Mouse (Mus musculus) thymus, adult 2 months (tissue): Measurements from ENCODE around the gene Gm20388. TPM values are rescaled to one million over a fixed set of nuclear protein-coding genes. Genes with fewer than 3 reads are reported as not detected.

ENCODE experiments used
- DNase-seq: peaks from one replicate; pipeline ENCODE4 v3.0.0; 2021
- H3K27ac ChIP-seq: fragments of 200-500 bp; 2 replicates; pipeline ENCODE4 v1.5.1; 2012; ENCODE audit warnings: low read length, control low read depth; ENCODE audit not compliant: control insufficient read depth, insufficient read depth
- H3K27me3 ChIP-seq: fragments of 200-500 bp; 2 replicates; pipeline ENCODE4 v1.6.1; 2012; ENCODE audit warnings: mild to moderate bottlenecking, low read length, moderate library complexity, mixed read lengths; ENCODE audit not compliant: control insufficient read depth, insufficient read depth
- H3K36me3 ChIP-seq: fragments of 200-500 bp; 2 replicates; pipeline ENCODE4 v1.6.1; 2012; ENCODE audit warnings: mild to moderate bottlenecking, low read length, moderate library complexity; ENCODE audit not compliant: control insufficient read depth, insufficient read depth
- H3K4me1 ChIP-seq: fragments of 200-500 bp; replicated peaks from 2 replicates; pipeline ENCODE4 v1.6.1; 2012; ENCODE audit warnings: low read length; ENCODE audit not compliant: control insufficient read depth, insufficient read depth
- H3K4me3 ChIP-seq: fragments of 200-500 bp; 2 replicates; pipeline ENCODE4 v1.5.1; 2012; ENCODE audit warnings: mild to moderate bottlenecking, low read length, control low read depth, moderate library complexity; ENCODE audit not compliant: control insufficient read depth, insufficient read depth
- CTCF ChIP-seq: fragments of 200-500 bp; IDR thresholded peaks from 2 replicates; pipeline ENCODE4 v1.5.1; 2012; ENCODE audit warnings: mild to moderate bottlenecking, control low read depth, low read length, moderate library complexity, borderline replicate concordance; ENCODE audit not compliant: control insufficient read depth, poor library complexity, insufficient read depth; ENCODE audit errors: extremely low read depth
- POLR2A ChIP-seq: fragments of 200-500 bp; IDR thresholded peaks from 2 replicates; pipeline ENCODE4 v1.6.1; 2012; ENCODE audit warnings: mild to moderate bottlenecking, low read length, control low read depth, moderate library complexity; ENCODE audit not compliant: control insufficient read depth, poor library complexity, insufficient read depth; ENCODE audit errors: extremely low read depth
- WGBS: fragments of 180-500 bp; shearing (Covaris S2); methylation state at CpG from one replicate; pipeline ENCODE4 v1.1.7; 2018; 5-methylcytosine and 5-hydroxymethylcytosine counted together
- polyA plus RNA-seq: library from polyadenylated mRNA; depleted of rRNA; stranded (reverse); fragments of >200 nt; gene quantifications from 2 replicates; pipeline ENCODE4 v1.2.3, GENCODE M21; 2012

Gm20388 gene
- polyA plus RNA-seq, 1 experiment, result 103 TPM

DNA sequence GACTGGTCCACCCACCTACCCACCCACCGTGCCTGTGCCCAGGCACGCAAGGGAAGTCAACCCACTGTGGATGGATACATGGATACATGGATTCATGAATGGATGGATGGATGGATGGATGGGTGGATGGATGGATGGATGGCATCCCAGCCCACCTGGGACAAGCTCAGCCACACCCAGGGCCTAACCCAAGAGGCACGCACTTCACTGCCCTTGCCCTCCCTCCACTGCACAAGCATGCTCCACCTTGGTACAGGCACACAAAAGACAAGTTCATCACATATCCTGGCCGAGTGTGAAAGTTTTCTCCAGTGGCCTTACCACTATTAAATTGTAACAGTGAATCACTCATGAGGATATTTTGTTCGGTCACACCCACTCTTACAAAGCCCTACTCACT, 3713.6 kb downstream of the Gm20388 start:
- no peak for TF ChIP-seq CTCF
- no peak for TF ChIP-seq POLR2A
- 74% methylated on average over 5 of the region's 5 CpGs for WGBS

DNA sequence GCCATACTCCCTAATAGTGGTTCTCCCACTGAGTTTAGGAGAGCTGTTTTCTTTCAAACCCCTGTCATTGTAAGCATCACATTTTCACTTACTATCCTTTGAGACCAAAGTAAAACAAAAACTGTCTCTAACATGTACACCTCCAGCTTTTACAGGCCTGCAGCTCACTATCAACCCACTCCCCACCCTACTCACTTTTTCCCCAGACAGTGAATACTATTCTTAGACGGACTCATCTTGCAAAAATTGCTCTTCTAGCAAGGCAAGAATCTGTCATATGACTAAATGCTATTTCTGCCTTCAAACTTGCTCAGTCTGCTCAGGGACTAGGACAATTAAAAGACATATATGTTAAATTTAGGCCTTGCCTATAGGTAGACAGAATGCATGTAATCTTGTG, 3714.1 kb downstream of the Gm20388 start:
- H3K27me3 ChIP-seq, result peaks cover 10% of the 10 kb centered on the region; the same call in 1 of the 2 replicates
- TF ChIP-seq CTCF (no peak), POLR2A (no peak)
- no peak overlapping the region for H3K27ac ChIP-seq
- H3K4me3 ChIP-seq, result no peak overlapping the region
- 79% methylated on average over 1 of the region's 1 CpGs for WGBS
- 0 out of 2 replicates have a peak, but pooled peaks cover 4% of the 10 kb centered on the region for H3K4me1 ChIP-seq
- no peaks in the 10 kb centered on the region for H3K36me3 ChIP-seq
- no peak for DNase-seq

More for the DNA sequence above, 3713.6 kb downstream of the Gm20388 start:
- Histone ChIP-seq H3K4me3 (no peak overlapping the region), H3K4me1 (0 out of 2 replicates have a peak, but pooled peaks cover 3% of the 10 kb centered on the region), H3K36me3 (no peaks in the 10 kb centered on the region), H3K27me3 (peaks cover 7% of the 10 kb centered on the region; the same call in 1 of the 2 replicates), H3K27ac (no peak overlapping the region)
- DNase-seq, result no peak

DNA sequence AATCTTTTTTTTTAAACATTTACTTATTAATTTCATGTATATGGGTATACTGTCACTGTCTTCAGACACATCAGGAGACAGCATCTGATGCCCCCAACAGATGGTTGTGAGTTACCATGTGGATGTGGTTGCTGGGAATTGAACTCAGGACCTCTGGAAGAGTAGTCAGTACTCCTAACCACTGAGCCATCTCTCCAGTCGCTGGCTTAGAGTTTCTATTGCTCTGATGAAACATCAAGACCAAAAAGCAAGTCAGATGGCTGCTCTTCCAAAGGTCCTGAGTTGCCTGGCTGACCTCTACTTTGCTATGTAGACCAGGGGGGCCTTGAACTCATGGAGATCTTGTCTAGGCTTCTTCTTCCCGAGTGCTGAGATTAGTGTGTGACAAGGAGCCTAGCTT, 3715.1 kb downstream of the Gm20388 start:
- H3K27me3 ChIP-seq, result peaks cover 12% of the 10 kb centered on the region; the same call in 1 of the 2 replicates
- DNase-seq, result no peak
- 26% methylated on average over 2 of the region's 2 CpGs for WGBS
- H3K36me3 ChIP-seq, result no peaks in the 10 kb centered on the region
- TF ChIP-seq CTCF (no peak), POLR2A (no peak)
- H3K27ac ChIP-seq, result no peak overlapping the region
- no peak overlapping the region for H3K4me3 ChIP-seq
- H3K4me1 ChIP-seq, result 0 out of 2 replicates have a peak, but pooled peaks cover 4% of the 10 kb centered on the region

DNA sequence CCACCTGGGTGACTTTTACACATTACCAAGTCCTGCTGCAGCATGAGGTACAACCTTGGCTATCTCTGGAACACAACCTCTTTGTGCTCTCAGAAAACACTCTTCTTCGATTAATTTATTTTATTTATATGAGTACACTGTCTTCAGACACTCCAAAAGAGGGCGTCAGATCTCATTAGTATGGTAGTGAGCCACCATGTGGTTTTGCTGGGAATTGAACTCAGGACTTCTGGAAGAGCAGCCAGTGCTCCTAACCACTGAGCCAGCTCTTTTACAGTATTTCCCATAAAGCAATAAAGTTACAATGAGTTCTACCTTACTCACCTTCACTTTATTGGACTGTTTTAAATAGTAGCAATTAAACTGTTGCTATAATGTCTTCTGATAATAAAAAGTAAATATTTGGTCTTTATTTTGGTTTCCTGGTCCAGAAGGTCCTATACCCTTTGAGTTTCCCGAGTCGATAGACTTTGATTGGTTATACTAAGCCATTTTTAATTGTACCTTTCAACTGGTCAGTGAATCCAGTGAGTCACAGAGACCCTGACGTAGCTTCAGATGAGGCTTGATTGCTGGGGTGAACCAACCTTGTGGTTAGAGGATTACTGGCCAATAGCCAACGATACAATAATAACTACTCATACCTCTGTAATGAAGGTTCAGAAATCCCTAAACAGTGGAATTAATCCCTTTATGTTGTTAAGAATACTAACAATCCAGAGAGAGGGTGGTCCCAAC, 3716.9 kb downstream of the Gm20388 start:
- Histone ChIP-seq H3K4me3 (no peak overlapping the region), H3K27me3 (peaks cover 15% of the 10 kb centered on the region; the same call in 1 of the 2 replicates), H3K27ac (no peak overlapping the region), H3K4me1 (0 out of 2 replicates have a peak, but pooled peaks cover 4% of the 10 kb centered on the region), H3K36me3 (no peaks in the 10 kb centered on the region)
- DNase-seq, result no peak
- 59% methylated on average over 6 of the region's 6 CpGs for WGBS
- no peak for TF ChIP-seq POLR2A
- no peak for TF ChIP-seq CTCF

DNA sequence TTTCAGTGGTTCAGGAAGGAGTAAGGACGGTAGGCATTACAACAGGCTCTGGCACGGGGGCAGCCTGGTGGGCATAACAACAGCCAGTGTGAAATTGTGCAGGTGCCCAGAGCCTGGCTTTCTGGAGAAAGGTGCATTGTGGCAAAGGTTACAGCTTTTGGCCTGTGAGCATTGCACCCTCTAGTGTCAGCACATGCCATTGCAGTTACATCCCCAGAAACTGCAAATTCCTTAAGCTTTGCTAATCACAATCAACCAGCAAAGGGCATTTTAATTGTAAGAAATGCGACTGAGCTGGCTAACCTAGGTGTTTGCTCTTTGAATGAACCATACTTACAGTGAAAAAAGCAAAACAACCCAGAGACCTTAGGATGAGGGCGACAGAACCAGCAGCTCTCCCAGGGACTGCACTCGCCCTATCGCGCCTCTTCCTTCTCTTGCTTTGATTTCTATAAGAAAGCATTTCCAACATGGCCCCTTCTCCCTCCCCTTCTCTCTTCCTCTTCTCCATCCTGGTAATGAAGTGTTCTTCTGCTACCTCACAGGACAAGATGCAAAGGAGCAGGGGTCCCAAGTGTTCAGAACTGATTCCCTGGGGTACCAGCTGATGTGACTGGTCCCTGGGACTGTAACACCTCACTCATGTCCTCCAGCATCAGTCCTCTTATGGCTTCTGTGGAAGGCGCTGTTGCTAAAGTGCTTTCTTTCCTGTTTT, 3717.8 kb downstream of the Gm20388 start:
- Histone ChIP-seq H3K4me1 (0 out of 2 replicates have a peak, but pooled peaks cover 4% of the 10 kb centered on the region), H3K27ac (no peak overlapping the region), H3K36me3 (no peaks in the 10 kb centered on the region), H3K4me3 (no peak overlapping the region), H3K27me3 (peaks cover 15% of the 10 kb centered on the region; the same call in 1 of the 2 replicates)
- 5% methylated on average over 8 of the region's 8 CpGs for WGBS
- no peak for TF ChIP-seq CTCF
- TF ChIP-seq POLR2A, result no peak
- peak; percentile 47 for DNase-seq

DNA sequence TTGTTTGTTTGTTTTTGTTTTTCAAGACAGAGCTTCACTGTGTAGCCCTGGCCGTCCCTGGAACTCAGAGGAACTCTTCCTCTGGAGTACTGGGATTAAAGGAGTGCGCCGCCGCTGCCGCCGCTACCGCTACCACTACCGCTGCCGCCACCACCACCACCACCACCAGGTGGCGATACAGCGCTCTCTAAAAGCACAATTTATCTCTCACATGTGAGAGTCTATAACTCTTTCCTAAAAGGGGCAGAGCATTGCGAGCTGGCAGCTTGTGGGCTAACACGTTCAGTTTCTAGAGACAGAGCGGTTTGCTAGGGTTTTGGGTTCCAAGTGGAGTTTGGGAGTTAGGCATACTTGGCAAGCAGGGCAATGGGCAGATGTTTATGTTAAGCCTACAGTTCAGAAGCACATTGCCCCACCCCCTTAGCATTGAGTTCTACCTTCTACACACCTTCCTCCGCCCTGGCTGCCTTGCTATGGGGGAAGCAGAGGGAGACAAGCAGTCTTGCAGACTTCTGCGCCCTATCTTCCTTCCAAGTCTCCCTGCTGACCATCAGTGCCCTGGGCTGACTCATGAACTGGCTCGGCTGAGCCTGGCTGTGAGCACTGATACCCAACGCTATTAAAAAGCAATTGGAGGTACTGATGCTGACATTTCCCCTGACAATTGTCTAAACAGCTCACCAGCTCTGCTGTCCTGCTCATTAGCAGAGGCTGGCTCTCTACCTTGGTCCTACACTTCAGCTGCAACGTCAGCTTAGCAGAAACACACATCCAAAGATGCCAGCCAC, 3718.5 kb downstream of the Gm20388 start:
- peaks cover 16% of the 10 kb centered on the region; the same call in 1 of the 2 replicates for H3K27me3 ChIP-seq
- 11% methylated on average over 19 of the region's 19 CpGs for WGBS
- TF ChIP-seq POLR2A (0 out of 2 replicates have a peak, but pooled peaks have one; percentile 18), CTCF (peak; percentile 82)
- no peaks in the 10 kb centered on the region for H3K36me3 ChIP-seq
- no peak overlapping the region for H3K27ac ChIP-seq
- peak; percentile 50 for DNase-seq
- H3K4me1 ChIP-seq, result 0 out of 2 replicates have a peak, but pooled peaks cover 4% of the 10 kb centered on the region
- H3K4me3 ChIP-seq, result no peak overlapping the region
